ENCODE assay signal across 23 mouse cellular contexts in genomic region chr4:141372426-141372825, GRCm38 (mm10). TPM values are rescaled to one million over a fixed set of nuclear protein-coding genes. Genes with fewer than 3 reads are reported as not detected.
"Had no signal": no experiment of that assay in that cellular context is flagged by ENCODE, and none has a peak within 500 bp of the region (broad histone marks: within the 10 kb centered on the region; RNA-seq: fewer than 3 reads in every experiment).

No protein-coding gene starts in this region.

- DNase-seq: gastrocnemius, postnatal 14 days; gastrocnemius, postnatal 36 days; heart, adult 11 months; heart, adult 2 months; heart, postnatal 14 days; heart, postnatal 36 days; kidney, adult 11 months; kidney, adult 8-10 months; kidney, postnatal 10 days; kidney, postnatal 25 days; kidney, postnatal 4 days; liver; liver, embryonic 13.5 days had no signal

RNA-seq across cellular contexts. Expression of gene Fam131c, which starts 4.4 kb away (rescaled TPM):
- total RNA-seq: hematopoietic stem cell, adult 5-6 weeks had no signal

RNA-seq across cellular contexts. Expression of gene Clcnka, which starts 26.1 kb away (rescaled TPM):
- total RNA-seq: gastrocnemius, adult 18-20 months; gastrocnemius, adult 8-10 months; heart, adult 2 months; heart, postnatal 14 days; heart, postnatal 36 days; hematopoietic stem cell, adult 5-6 weeks; layer of hippocampus, adult 2 months; layer of hippocampus, postnatal 10 days; left cerebral cortex, postnatal 14 days; left cerebral cortex, postnatal 36 days had no signal

RNA-seq across cellular contexts. Expression of gene Clcnkb, which starts 43.4 kb away (rescaled TPM):
- total RNA-seq: hematopoietic stem cell, adult 5-6 weeks; layer of hippocampus, adult 2 months; layer of hippocampus, postnatal 10 days; layer of hippocampus, postnatal 25 days; left cerebral cortex, adult 2 months; left cerebral cortex, postnatal 14 days had no signal

RNA-seq across cellular contexts. Expression of gene Hspb7, which starts 48.2 kb away (rescaled TPM):
- total RNA-seq: hindbrain, postnatal 0 days; layer of hippocampus, postnatal 25 days had no signal
